Mouse (Mus musculus) hindbrain, postnatal 0 days (tissue): ENCODE results near the gene Dgkb. TPM values are rescaled to one million over a fixed set of nuclear protein-coding genes. Genes with fewer than 3 reads are reported as not detected.

Experiments used
- ATAC-seq: fragments of 200-750 bp; cut with Nextera tagmentation; 2 replicates; pipeline ENCODE4 v1.8.0; 2017; ENCODE audit warnings: mild to moderate bottlenecking, moderate TSS enrichment, moderate library complexity
- DNase-seq: peaks from one replicate; pipeline ENCODE4 v3.0.0-alpha.2; 2015; ENCODE audit warnings: low spot score
- H3K27ac ChIP-seq: fragments of 300-500 bp; sonication (generic); 2 replicates; pipeline ENCODE4 v1.5.1; 2014; ENCODE audit warnings: mild to moderate bottlenecking
- H3K27me3 ChIP-seq: fragments of 300-500 bp; sonication (generic); 2 replicates; pipeline ENCODE4 v1.6.1; 2014; ENCODE audit warnings: low read length, mixed read lengths; ENCODE audit not compliant: insufficient read depth
- H3K36me3 ChIP-seq: fragments of 300-500 bp; sonication (generic); 2 replicates; pipeline ENCODE4 v1.6.1; 2014; ENCODE audit warnings: low read length, mixed read lengths; ENCODE audit not compliant: insufficient read depth
- H3K4me1 ChIP-seq: fragments of 300-500 bp; sonication (generic); 2 replicates; pipeline ENCODE4 v1.6.1; 2014; ENCODE audit warnings: antibody characterized with exemption, low read length, mixed read lengths; ENCODE audit not compliant: insufficient read depth
- H3K4me2 ChIP-seq: fragments of 300-500 bp; sonication (generic); 2 replicates; pipeline ENCODE4 v1.6.1; 2014; ENCODE audit warnings: low read depth, mild to moderate bottlenecking, low read length, moderate library complexity, mixed read lengths
- H3K4me3 ChIP-seq: fragments of 300-500 bp; sonication (generic); 2 replicates; pipeline ENCODE4 v1.5.1; 2014; ENCODE audit warnings: low read length
- H3K9ac ChIP-seq: fragments of 300-500 bp; sonication (generic); replicated peaks from 2 replicates; pipeline ENCODE4 v1.6.1; 2014; ENCODE audit warnings: mild to moderate bottlenecking, low read length, moderate library complexity, mixed read lengths
- H3K9me3 ChIP-seq: fragments of 300-500 bp; sonication (generic); 2 replicates; pipeline ENCODE4 v1.6.1; 2016; ENCODE audit warnings: low read length, mixed read lengths
- CTCF ChIP-seq: IDR thresholded peaks from 2 replicates; pipeline ENCODE4 v1.5.1; 2016; ENCODE audit warnings: antibody characterized with exemption, control low read depth, low read depth
- WGBS: fragments of 180-500 bp; shearing (Covaris S2); extraction: QIAGEN DNeasy Blood & Tissue Kit; methylation state at CpG from one replicate; pipeline ENCODE4 v1.1.7; 2014; 5-methylcytosine and 5-hydroxymethylcytosine counted together
- polyA plus RNA-seq: library from polyadenylated mRNA; unstranded; fragments of >200 nt; fragmentation: Nextera tagmentation; extraction: Ambion mirVana; gene quantifications from 2 replicates; pipeline ENCODE4 v1.2.1, GENCODE M21; 2015
- total RNA-seq: library from RNA; depleted of rRNA; stranded (reverse); fragments of >200 nt; gene quantifications from 2 replicates; pipeline ENCODE4 v1.2.3, GENCODE M21; 2014

Dgkb gene
- total and polyA plus RNA-seq, 2 experiments from 2014 or later = 10.0 to 11.6 TPM

DNA sequence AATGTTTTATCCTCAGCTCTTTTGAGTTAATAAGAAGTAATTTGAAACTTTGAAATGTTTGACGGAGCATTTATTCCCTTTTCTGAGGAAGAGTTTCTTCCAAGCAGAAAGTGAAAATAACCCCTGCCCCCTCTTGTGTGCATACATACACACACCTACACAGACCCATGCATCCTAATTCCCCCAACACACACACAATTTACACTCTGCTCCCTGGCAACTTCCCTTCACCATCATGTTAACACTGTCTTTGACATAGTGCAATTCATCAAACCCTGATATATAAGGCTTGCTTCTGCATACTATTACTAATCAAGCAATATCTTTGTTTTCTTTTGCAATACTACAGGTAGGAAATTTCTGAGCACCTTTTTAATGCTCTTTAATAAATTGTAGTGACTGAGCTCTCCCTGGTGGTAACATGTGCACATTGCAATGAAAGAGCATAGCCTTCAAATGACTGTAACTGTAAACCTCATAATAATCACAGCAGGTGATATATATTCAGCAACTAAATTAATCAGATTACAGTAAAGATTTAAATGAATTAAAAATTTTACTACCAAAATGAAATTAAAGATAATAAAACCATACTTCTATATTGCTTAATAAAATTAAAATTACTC, 297.6 kb downstream of the Dgkb start:
- DNase-seq = peak; percentile 78
- no peak overlapping the region for H3K27ac ChIP-seq

DNA sequence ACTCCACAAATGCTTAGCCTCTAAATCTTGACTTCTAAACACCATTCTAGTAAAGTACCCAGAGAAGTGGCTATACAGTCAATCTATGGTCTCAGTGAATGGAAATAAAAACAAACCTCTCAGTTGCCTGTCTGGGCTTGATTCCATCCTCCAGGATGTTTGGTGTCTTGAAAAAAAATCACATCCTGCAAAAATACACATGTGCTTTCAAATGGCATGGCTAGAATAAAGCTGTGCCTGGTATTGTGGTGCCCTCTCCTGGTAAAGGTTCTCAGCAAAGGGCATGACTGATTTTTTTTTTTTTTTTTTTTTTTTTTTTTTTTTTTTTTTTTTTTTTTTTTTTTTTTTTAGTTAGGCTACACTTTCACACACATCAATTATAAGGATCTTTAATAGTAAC, 306.0 kb downstream of the Dgkb start:
- peak; percentile 65 for TF ChIP-seq CTCF
- Histone ChIP-seq H3K27ac (no peak overlapping the region), H3K4me3 (no peak overlapping the region), H3K36me3 (no peaks in the 10 kb centered on the region), H3K4me1 (no peaks in the 10 kb centered on the region), H3K27me3 (no peaks in the 10 kb centered on the region), H3K9ac (no peak overlapping the region), H3K9me3 (no peaks in the 10 kb centered on the region), H3K4me2 (no peak overlapping the region)
- ATAC-seq (no peak), DNase-seq (peak; percentile 76)

More for the DNA sequence above, 297.6 kb downstream of the Dgkb start:
- no peaks in the 10 kb centered on the region for H3K36me3 ChIP-seq
- no peaks in the 10 kb centered on the region for H3K4me1 ChIP-seq
- ATAC-seq = peak; percentile 43; the same call in 1 of the 2 replicates
- no peak overlapping the region for H3K4me2 ChIP-seq
- no peaks in the 10 kb centered on the region for H3K9me3 ChIP-seq
- WGBS = 73% methylated on average over 1 of the region's 1 CpGs
- no peak overlapping the region for H3K4me3 ChIP-seq
- H3K9ac ChIP-seq = no peak overlapping the region
- H3K27me3 ChIP-seq = no peaks in the 10 kb centered on the region
- TF ChIP-seq CTCF = peak; percentile 81

DNA sequence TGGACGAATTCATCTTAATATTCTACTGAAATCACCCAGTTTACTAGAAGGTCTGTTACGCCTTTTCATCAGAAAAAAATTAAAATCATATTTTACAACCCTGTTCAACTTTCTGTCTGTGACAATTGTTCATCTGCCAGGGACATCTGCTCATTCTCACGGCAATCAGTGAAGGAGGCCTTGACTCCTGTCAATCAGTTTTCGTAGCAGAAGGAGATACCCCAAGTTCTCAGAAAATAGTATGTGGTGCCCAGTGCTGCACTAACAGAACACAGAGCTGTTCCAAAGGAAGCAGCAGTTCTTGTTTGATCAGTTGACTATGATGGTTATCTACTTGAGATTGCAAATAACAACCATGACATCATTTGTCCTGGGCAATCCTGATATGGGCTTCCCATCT, 307.8 kb downstream of the Dgkb start:
- ATAC-seq (no peak), DNase-seq (no peak)
- Histone ChIP-seq H3K9ac (no peak overlapping the region), H3K9me3 (no peaks in the 10 kb centered on the region), H3K4me3 (no peak overlapping the region), H3K4me1 (no peaks in the 10 kb centered on the region), H3K4me2 (no peak overlapping the region), H3K36me3 (no peaks in the 10 kb centered on the region), H3K27me3 (no peaks in the 10 kb centered on the region), H3K27ac (no peak overlapping the region)
- no peak for TF ChIP-seq CTCF
- WGBS = 65% methylated on average over 4 of the region's 4 CpGs

DNA sequence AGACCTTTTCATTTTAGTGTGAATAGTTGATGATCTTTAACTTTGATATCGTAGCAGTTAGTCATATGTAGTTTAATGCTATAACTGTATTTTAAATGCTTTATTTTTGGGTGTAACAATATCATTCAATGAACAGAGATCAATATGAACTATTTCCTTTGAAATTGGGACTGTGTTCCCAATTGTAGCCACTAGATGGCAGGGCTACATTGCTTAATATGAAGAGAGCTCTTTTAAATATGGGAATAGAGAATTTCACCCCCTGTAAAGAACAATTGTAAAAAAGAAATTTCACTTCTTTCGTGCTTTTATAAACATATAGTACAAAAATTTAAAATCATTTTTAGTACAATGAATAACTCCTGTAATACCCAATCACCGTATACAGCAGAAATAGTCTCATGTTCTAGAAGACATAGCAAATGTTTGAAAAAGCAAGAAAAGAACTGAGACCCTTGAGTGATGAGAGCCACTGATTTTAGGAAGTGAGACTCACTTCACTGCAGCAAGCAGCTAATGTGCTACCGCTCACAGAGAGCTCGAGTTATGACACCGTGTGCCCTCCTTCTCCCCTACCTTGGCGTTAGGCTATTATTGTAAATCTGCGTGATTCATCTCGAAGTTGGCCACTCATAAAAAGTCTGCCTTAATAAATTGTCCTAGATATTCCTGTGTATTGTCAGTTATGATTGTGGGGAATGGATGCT, 312.8 kb downstream of the Dgkb start:
- H3K27ac ChIP-seq = no peak overlapping the region
- ATAC-seq (0 out of 2 replicates have a peak, but pooled peaks have one; percentile 21), DNase-seq (peak; percentile 72)
- no peak overlapping the region for H3K4me2 ChIP-seq
- H3K4me3 ChIP-seq = no peak overlapping the region
- no peaks in the 10 kb centered on the region for H3K36me3 ChIP-seq
- no peaks in the 10 kb centered on the region for H3K9me3 ChIP-seq
- H3K4me1 ChIP-seq = no peaks in the 10 kb centered on the region
- TF ChIP-seq CTCF = peak; percentile 79
- WGBS = 60% methylated on average over 9 of the region's 9 CpGs
- no peak overlapping the region for H3K9ac ChIP-seq
- no peaks in the 10 kb centered on the region for H3K27me3 ChIP-seq

DNA sequence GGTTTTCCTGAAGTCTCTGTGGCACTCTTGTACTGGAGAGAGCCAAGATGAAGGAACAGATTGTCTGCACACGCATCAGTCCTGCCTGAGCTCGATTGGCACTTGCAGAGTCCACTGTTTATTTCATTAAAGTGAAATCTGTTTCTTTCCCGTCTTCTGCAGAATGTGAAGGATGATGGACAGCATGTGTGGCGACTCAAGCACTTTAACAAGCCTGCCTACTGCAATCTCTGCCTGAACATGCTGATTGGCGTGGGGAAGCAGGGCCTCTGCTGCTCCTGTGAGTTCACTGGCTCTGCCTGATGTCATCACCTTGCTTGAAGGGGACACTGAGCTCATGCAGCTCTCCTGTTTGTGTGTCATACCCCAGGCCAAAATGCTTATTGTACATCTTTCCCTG, 318.9 kb downstream of the Dgkb start:
- Histone ChIP-seq H3K4me2 (no peak overlapping the region), H3K9ac (no peak overlapping the region), H3K27me3 (no peaks in the 10 kb centered on the region), H3K4me1 (no peaks in the 10 kb centered on the region), H3K36me3 (no peaks in the 10 kb centered on the region), H3K4me3 (no peak overlapping the region), H3K9me3 (no peaks in the 10 kb centered on the region), H3K27ac (no peak overlapping the region)
- peak; percentile 59; the same call in 1 of the 2 replicates for ATAC-seq
- 62% methylated on average over 5 of the region's 5 CpGs for WGBS
- DNase-seq = no peak
- TF ChIP-seq CTCF = no peak

DNA sequence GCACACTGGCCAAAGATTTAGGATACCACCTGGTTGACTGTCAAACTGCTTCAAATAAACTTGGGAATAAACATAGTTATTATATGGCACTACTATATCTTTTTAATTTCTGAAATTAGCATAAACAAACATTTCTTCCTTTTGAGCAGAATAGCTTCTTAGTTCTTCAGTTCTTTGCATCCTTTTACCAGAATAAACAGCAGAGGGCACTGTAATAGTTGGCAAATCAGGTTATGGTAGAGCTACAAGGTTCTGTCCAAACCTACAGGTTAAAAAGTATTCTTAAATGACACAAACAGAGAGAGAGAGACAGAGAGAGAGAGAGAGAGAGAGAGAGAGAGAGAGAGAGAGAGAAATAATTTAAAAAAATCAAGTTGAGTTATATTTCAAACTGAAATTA, 322.5 kb downstream of the Dgkb start:
- Histone ChIP-seq H3K9me3 (no peaks in the 10 kb centered on the region), H3K4me1 (no peaks in the 10 kb centered on the region), H3K27ac (no peak overlapping the region), H3K27me3 (no peaks in the 10 kb centered on the region), H3K4me2 (no peak overlapping the region), H3K36me3 (no peaks in the 10 kb centered on the region), H3K9ac (no peak overlapping the region), H3K4me3 (no peak overlapping the region)
- DNase-seq (peak; percentile 75), ATAC-seq (no peak)
- peak; percentile 64 for TF ChIP-seq CTCF

DNA sequence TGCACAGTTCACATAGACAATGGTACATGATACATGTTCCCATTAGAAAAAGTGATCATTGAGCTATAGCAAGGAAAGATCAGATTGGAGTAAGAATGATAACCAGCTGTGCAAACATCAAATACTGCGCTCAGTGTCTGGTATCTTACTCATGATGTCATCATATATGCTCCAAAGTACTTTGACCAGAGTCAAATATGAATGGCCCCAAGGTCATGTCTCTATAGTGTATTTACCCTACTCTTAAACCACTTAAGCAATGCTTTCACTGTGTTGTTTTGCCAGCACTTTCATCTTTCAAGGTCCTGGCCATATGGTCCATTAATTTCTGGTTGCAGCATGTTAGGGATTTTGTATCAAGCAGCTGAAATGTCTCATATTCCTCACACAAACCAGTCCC, 415.1 kb downstream of the Dgkb start:
- ATAC-seq = no peak
- Histone ChIP-seq H3K9ac (no peak overlapping the region), H3K36me3 (no peaks in the 10 kb centered on the region), H3K27ac (no peak overlapping the region), H3K9me3 (no peaks in the 10 kb centered on the region), H3K27me3 (no peaks in the 10 kb centered on the region), H3K4me3 (no peak overlapping the region), H3K4me2 (no peak overlapping the region), H3K4me1 (no peaks in the 10 kb centered on the region)
- 90% methylated on average over 1 of the region's 1 CpGs for WGBS
- DNase-seq = no peak
- TF ChIP-seq CTCF = no peak
